Mouse (Mus musculus) erythroblast, embryonic 14.5 days (primary cell): ENCODE data around the gene Dgkg. TPM values are rescaled to one million over a fixed set of nuclear protein-coding genes. Genes with fewer than 3 reads are reported as not detected.

Experiments used
- H3K27me3 ChIP-seq: 2 replicates; pipeline ENCODE4 v1.6.1; 2012; ENCODE audit warnings: inconsistent platforms; ENCODE audit not compliant: control insufficient read depth
- H3K36me3 ChIP-seq: 2 replicates; pipeline ENCODE4 v1.6.1; 2012; ENCODE audit warnings: mild to moderate bottlenecking, inconsistent platforms; ENCODE audit not compliant: control insufficient read depth
- H3K4me1 ChIP-seq: 2 replicates; pipeline ENCODE4 v1.6.1; 2012; ENCODE audit warnings: inconsistent platforms; ENCODE audit not compliant: control insufficient read depth
- H3K4me3 ChIP-seq: replicated peaks from 2 replicates; pipeline ENCODE3; 2012; ENCODE audit warnings: moderate library complexity, mild to moderate bottlenecking, inconsistent platforms
- H3K9me3 ChIP-seq: 2 replicates; pipeline ENCODE4 v1.6.1; 2012; ENCODE audit warnings: low read length, inconsistent platforms, mixed read lengths; ENCODE audit not compliant: control insufficient read depth
- GATA1 ChIP-seq: IDR thresholded peaks from 2 replicates; pipeline ENCODE4 v1.6.1; 2012; ENCODE audit warnings: low read length, inconsistent platforms, mixed read lengths
- TAL1 ChIP-seq: IDR thresholded peaks from 3 replicates; pipeline ENCODE4 v1.6.1; 2012; ENCODE audit warnings: low read length, inconsistent platforms, mixed read lengths
- polyA plus RNA-seq: library from polyadenylated mRNA; stranded (reverse); fragments of >175 nt; gene quantifications from 2 replicates; pipeline ENCODE4 v1.2.3, GENCODE M21; 2012

The Dgkg gene
- polyA plus RNA-seq, 1 experiment, result not detected

DNA sequence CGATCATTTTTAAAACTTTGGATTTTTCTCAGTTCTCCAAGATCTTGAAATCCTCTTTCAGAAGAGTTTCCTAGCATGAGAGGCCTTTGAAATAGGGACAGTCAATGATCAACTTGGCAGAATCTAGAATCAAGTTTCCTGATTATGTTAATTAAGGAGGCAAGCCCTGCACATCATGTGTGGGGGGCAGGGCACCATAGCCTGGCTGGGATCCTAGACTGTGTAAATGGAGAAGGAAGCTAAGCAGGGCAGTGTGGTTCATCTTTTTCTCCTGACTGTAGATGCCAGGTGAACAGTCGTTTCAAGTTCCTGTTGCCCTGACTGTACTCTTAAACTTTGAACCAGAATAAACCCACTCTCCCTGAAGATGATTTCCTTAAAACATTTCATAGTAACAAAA lies 185.3 kb downstream of the Dgkg start:
- no peaks in the 10 kb centered on the region for H3K27me3 ChIP-seq
- no peaks in the 10 kb centered on the region for H3K36me3 ChIP-seq
- H3K4me1 ChIP-seq, result no peaks in the 10 kb centered on the region
- no peak for TF ChIP-seq TAL1
- no peak for TF ChIP-seq GATA1
- no peak overlapping the region for H3K4me3 ChIP-seq
- H3K9me3 ChIP-seq, result no peaks in the 10 kb centered on the region

DNA sequence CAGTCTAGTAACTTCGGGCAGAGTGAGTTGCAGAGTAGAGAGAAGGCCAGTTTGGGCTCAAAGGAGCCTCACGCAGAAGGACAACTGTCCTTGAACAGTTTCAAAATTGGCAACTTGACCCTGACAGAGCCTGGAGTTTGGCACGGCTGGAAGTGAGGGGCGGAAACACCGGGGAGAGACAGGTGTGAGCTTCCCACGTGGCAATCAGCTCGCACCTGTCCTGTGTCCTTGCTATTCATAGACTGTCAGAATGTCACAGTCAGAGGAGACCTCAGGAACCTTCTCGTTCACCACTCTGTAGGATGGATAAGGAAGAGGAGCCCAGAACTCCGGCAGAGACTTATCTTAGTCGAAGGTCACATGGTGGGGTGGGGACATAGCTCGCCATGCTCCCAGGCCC lies 187.6 kb downstream of the Dgkg start:
- no peak for TF ChIP-seq TAL1
- TF ChIP-seq GATA1, result no peak

DNA sequence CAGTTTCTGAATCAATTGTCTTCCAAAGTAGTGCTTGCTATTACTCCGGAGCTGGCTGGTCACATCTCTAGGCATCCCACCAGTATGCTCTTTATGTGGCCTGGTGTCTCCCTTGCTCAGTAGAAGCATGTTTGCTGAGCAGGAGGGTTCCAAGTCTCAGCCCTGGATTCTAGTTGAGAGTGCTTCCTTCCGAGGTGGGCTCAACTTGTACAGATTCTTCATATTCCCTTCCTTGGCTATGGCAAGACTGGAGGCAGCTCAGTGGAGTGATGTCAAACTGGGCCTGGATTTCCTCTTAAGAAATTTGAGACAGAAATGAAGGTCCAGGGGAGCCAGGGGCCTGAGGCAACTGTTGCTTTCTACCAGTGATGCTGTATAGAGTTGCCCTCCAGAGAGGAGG lies 189.9 kb downstream of the Dgkg start:
- no peak for TF ChIP-seq GATA1
- no peak for TF ChIP-seq TAL1
- H3K27me3 ChIP-seq, result no peaks in the 10 kb centered on the region
- H3K36me3 ChIP-seq, result no peaks in the 10 kb centered on the region
- H3K4me3 ChIP-seq, result no peak overlapping the region
- H3K4me1 ChIP-seq, result no peaks in the 10 kb centered on the region
- no peaks in the 10 kb centered on the region for H3K9me3 ChIP-seq

More for the DNA sequence above, 187.6 kb downstream of the Dgkg start:
- Histone ChIP-seq H3K4me1 (no peaks in the 10 kb centered on the region), H3K27me3 (no peaks in the 10 kb centered on the region), H3K36me3 (no peaks in the 10 kb centered on the region), H3K9me3 (no peaks in the 10 kb centered on the region), H3K4me3 (no peak overlapping the region)

DNA sequence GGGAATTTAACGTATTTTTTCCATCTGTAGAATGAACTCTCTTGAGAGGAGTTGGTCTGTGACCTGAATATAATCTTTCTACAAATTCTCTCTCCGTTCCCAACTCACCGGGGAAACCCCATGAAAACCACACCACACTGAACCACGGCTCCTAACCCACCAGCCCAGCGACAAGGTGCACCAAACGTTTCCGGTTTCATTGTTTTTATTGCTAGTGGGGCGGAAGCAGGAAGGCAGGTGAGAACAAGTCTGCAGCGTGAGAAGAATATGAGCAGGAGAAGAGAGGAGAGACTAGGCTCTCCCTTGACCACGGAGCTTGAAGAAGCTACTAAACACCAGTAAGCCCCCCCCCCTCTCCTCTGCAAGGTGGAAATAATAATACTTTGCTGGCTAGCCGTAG lies 190.6 kb downstream of the Dgkg start:
- Histone ChIP-seq H3K4me3 (no peak overlapping the region), H3K36me3 (no peaks in the 10 kb centered on the region), H3K9me3 (no peaks in the 10 kb centered on the region), H3K4me1 (no peaks in the 10 kb centered on the region), H3K27me3 (no peaks in the 10 kb centered on the region)
- TF ChIP-seq GATA1 (no peak), TAL1 (no peak)

DNA sequence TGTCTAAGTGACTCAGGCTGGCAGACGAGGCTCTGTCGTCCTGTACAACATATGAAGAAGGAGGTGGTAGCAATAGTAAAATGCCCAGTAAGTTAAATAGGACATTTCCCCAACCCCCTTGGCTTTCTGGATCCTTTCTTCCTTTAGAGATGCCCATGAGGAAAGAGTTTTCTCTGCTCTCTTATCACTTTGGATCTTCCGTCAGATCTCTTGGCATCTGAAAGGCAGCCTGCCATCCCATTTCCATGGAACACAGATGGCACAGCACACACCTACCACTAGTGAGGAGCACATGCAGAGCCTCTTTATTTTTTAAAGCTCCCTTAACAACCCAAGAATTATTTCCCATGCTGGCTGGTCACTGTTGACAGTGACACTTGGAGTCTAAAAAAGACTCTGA lies 194.8 kb downstream of the Dgkg start:
- Histone ChIP-seq H3K9me3 (no peaks in the 10 kb centered on the region), H3K4me3 (no peak overlapping the region), H3K4me1 (no peaks in the 10 kb centered on the region), H3K27me3 (no peaks in the 10 kb centered on the region), H3K36me3 (no peaks in the 10 kb centered on the region)
- no peak for TF ChIP-seq TAL1
- no peak for TF ChIP-seq GATA1

DNA sequence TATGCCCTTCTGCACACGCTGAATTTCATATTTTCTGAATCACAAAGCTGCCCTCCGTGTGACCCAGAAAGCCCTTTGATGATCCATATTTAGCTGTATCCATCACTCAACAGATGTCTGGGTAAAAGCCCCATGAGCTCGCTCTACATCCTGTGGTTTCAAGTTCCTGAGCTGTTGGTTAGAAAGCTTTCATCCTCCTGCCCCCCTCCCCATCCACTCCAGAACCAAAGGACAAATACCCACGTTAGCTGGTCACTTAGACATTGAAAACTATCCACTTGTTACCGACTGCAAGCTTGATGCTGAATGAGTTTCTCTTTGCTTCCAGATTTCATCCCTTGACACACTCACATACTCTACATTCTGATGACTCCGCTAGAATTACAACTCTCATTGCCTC lies 195.3 kb downstream of the Dgkg start:
- Histone ChIP-seq H3K36me3 (no peaks in the 10 kb centered on the region), H3K9me3 (no peaks in the 10 kb centered on the region), H3K27me3 (no peaks in the 10 kb centered on the region), H3K4me3 (no peak overlapping the region), H3K4me1 (no peaks in the 10 kb centered on the region)
- no peak for TF ChIP-seq GATA1

DNA sequence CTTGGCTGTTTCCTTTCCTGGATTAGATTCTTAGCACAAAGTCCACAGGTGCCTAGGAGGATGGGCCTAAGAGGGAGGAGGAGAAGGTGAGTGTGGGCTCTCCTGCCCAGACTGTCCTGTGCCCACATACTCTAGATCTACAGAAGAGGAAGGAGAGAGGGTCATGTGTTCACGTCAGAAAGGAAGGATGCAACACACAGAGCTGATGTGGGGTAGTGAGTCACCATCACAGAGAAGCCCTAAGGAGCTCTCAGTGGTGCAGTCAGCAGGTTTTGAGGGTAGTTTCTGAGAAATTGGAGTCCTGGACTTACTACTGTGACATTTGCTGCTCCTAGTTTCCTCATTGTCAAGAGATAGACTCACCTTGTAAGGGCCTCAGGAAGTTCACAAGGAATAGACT lies 196.1 kb downstream of the Dgkg start:
- no peaks in the 10 kb centered on the region for H3K4me1 ChIP-seq
- TF ChIP-seq TAL1, result no peak
- TF ChIP-seq GATA1, result no peak
- no peaks in the 10 kb centered on the region for H3K27me3 ChIP-seq
- H3K4me3 ChIP-seq, result no peak overlapping the region
- no peaks in the 10 kb centered on the region for H3K9me3 ChIP-seq
- H3K36me3 ChIP-seq, result no peaks in the 10 kb centered on the region

DNA sequence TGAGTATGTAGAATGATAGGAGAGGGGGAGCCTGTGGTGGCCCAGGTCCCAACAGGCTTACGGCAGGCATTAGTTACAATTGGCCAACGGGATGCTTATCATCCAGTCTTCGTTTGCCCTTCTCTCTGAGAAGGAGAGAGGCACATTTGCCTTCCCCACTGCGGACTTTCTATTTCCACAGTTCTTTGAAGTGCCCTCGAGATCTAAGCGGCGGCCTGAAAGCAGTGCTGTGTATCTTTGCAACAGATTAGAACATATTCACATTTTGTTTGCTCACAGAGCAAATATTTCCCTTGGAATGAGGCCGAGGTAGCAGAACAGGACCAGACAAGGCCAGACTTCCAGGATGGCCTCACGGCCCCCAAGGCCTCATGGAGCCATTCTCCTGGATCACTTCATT lies 204.9 kb downstream of the Dgkg start:
- TF ChIP-seq GATA1 (no peak), TAL1 (no peak)
- H3K4me1 ChIP-seq, result no peaks in the 10 kb centered on the region
- H3K4me3 ChIP-seq, result no peak overlapping the region
- no peaks in the 10 kb centered on the region; the same call in 1 of the 2 replicates for H3K27me3 ChIP-seq
- H3K36me3 ChIP-seq, result no peaks in the 10 kb centered on the region
- no peaks in the 10 kb centered on the region for H3K9me3 ChIP-seq

DNA sequence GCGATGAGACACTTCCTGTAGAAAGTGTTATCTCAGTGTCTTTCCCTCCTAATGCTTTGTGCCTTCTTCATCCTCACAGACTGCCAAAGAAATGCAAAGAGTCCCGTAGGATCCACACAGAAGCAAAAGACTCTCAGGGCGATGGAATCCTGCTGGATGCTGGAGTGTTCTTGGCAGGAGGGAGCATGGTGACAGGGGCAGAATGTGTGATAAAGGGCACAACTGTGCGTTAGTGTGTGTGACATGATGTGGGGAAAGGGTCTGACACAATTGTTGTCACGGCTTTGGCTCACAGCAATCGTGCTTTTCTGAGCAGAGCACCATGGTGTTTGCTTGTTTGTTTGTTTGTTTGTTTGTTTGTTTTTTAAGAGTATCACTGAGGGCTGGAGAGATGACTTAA lies 208.9 kb downstream of the Dgkg start:
- H3K9me3 ChIP-seq, result no peaks in the 10 kb centered on the region
- TF ChIP-seq GATA1, result no peak
- no peaks in the 10 kb centered on the region for H3K4me1 ChIP-seq
- H3K36me3 ChIP-seq, result no peaks in the 10 kb centered on the region
- H3K4me3 ChIP-seq, result no peak overlapping the region
- H3K27me3 ChIP-seq, result no peaks in the 10 kb centered on the region; the same call in 1 of the 2 replicates

DNA sequence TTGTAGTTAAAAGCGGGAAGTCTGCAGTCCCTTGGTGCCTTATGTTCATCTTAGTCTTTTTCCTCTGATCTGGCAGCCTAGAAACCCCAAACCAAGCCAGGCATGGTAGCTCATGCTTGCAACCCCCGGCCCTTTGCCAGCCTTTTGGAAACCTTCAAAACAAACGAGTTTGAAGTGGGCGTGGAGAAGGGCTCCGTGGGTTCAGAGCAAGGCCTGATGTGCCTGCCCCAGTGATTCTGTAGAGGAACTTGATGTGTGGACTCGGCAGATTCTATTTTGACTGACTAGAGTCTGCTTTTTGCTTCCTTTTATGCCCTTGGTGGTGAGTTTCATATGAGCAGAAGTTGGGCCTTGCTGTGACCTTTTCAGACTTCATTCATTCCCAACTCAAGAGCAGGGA lies 212.2 kb downstream of the Dgkg start:
- peaks cover 16% of the 10 kb centered on the region for H3K27me3 ChIP-seq
- H3K36me3 ChIP-seq, result no peaks in the 10 kb centered on the region
- no peak overlapping the region for H3K4me3 ChIP-seq
- no peak for TF ChIP-seq GATA1
- H3K9me3 ChIP-seq, result no peaks in the 10 kb centered on the region
- H3K4me1 ChIP-seq, result peaks cover 11% of the 10 kb centered on the region
